Mouse (Mus musculus): Measurements from ENCODE around the gene Gm10277.

The Gm10277 gene

DNA sequence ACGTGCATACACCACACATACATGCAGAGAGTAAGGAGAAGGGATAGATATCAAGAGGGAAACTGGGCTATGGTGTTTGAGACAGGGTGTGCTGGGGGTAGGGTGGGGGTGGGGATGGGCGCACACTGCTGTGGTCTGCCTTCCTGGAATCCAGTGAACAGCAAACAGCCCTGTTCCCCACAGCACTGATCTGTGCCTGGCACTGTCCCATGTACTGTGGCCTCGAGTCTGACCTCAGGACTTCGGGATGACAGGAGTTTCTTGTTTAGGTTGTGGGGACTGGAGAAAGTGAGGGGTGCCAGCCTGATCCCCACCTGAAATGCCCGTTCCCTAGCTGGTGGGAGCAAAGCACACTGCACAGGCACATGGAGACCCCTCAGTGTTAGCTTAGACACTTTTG, at the start of gene Gm10277:
Gene Gm10277, minus strand, starts transcription at position 41 of the 400 bp plus-strand sequence.
- no peak for DNase-seq (ENCODE audit: low read depth)

DNA sequence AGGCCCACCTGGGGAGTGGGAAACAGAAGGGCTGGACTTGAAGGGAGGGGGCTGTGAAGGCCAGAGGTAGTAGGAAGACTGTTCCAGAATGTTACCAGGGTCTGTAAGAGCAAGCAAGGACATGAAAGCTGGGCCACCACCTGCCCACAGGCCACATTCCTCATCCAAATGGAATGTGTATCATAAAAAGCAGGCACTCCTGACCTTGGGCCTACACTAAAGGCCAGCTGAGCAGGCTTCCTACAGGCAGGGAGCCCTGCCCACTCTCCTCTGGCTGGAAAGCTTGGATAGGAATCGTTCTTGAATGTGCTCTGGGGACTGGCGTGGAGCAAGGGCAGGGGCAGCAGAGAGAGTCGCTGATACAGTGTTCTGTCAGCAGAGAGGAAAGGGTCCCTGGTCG, 49.2 kb upstream of the Gm10277 start:
- DNase-seq (ENCODE audit: low read depth): no peak

DNA sequence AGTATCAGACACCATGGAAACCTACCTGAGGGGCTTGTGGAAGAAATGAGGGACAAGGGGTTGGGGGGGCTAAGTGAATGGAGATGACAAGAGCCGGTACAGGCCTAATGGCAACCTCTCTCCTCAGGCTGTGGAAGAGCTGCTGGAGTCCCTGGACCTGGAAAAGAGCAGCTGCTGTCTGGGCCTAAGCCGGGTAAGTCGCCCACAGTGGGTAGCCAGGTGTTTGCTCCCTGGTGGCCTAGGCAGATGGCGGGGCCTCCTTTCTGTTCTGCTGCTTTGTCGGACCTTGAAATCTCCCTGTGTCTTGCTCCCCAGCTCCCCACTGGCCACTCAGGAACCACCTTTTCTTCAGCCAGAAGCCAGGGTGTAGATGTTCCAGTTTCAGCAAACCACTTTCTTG, 48.7 kb upstream of the Gm10277 start:
- no peak for DNase-seq (ENCODE audit: low read depth)

DNA sequence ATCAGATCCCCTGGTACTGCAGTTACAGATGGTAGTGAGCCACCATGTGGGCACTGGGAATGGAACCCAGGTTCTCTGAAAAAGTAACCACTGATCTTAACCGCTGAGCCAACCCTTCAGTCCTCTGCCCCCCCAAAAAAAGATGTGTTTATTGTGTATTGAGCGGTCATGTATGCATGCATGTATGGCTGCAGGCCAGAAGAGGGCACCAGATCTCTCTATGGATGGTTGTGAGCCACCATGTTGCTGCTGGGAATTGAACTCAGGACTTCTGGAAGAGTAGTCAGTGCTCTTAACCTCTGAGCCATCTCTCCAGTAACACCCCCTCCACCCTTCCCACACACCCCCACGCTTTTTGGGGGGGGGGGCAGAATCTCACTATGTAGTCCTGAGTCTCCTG, 47.6 kb upstream of the Gm10277 start:
- DNase-seq (ENCODE audit: low read depth): no peak

DNA sequence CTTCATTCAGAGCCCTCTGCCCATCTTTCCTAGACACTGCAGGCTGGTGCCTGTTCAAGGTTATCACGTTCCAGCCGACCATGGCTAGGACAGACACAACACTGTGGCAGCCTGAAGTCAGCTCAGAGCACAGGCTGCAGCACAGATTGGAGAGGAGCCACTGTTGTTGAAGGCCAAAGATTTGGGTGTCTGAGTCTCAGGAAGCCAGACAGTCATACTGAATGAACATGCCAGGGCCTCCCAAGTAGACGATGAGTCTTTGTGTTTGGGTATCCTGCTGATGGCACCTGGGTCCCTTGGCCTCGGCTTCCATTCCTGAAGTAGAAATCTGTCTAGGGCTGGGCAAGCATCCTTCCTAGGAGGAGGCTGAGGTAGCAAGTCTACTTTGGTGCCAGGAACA, 45.0 kb upstream of the Gm10277 start:
- no peak for DNase-seq (ENCODE audit: low read depth)

DNA sequence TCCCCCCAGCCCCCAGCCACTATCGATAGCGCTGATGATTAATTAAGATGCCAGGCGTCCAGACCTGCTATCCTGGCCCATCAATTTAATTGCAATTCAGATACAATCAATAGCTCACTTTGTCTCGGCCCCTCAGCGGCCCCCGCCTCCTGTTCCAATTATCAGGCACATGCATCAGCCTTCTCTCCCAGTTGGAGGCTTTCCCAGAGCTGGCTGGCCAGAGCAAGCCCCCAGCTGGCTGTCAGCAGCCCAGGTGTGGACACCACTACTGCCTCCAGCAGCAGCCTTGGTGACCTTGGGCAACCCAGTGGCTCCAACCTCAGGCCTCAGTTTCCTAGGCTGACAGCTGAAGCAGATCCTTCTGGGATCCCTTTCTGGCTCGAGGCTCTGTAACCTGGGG, 43.3 kb upstream of the Gm10277 start:
- no peak for DNase-seq (ENCODE audit: low read depth)

DNA sequence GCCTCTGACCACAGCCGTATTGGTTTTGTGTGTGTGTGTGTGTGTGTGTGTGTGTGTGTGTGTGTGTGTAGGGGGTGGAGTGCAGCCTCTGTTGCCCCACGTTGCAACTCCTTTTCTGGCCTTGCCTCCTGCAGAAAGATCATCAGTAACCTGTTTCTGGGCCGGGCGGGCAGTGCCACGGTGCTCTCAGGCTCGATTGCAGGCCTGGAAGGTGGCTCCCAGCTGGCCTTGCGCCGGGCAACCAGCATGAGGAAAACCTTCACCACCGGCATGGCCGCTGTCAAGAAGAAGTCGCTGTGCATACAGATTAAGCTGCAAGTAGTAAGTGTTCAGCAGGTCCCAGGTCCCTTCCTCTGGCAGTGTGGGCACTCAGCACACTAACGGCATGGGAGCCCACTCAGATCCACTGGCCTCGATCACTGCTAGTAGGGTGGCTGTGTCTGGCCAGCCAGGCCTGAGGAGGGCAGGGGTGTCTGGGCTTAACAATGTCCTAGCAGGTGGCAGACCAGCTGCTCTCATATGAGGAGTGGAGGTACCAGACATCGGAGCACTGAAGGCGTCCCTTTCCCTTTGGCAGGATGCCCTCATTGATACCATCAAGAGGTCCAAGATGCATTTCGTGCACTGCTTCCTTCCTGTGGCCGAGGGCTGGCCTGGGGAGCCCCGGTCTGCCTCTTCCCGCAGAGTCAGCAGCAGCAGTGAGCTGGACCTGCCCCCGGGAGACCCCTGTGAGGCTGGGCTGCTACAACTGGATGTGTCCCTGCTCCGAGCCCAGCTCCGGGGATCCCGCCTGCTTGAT, 41.7 kb upstream of the Gm10277 start:
- DNase-seq (ENCODE audit: low read depth): no peak

DNA sequence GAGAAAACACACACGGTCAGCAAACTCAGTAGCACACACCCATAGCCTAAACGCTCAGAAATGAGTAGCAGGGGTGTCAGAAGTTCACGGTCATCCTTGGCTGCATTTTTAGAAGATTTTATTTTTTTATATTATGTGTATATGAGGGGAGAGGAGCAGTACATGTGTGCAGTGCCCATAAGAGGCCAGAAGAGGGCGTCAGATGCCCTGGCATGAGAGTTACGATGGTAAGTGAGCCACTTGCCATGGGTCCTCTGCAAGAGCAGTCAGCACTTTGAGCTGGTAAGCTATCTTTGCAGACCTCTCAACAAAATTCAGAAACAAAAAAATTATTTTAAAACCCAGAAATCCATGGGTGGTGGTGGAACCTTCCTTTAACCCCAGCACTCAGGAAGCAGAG, 40.6 kb upstream of the Gm10277 start:
- no peak for DNase-seq (ENCODE audit: low read depth)

DNA sequence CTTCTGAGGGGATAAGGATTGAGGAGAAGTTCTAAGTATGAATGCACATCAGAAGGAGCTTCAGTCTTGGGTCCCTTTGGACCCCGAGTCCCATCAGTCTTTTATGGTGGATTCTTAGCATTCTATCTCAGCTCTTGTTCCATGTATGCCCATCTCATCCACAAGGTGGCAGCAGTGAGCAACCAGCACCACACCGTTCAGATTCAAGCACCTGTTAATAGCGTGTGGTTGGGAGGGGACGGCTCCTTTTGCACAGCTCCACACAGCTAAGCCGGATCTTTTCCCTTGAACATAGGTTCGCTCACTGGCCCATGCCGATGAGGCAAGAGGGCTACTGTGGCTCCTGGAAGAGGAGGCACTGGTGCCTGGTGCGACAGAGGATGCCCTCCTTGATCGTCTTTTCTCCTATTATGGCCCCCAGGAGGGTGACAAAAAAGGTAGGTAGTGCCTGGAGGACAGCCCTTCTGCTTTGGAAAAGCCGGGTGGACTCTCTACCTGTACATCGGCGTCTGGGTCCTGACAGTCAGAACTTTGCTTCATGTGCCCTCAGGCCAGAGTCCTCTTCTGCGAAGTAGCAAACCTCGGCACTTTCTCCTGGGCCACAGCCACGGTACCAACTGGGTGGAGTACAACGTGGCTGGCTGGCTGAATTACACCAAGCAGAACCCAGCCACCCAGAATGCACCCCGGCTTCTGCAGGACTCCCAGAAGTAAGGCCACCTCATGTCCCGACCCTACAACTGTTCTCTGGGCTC, 39.9 kb upstream of the Gm10277 start:
- peak; percentile 61 for DNase-seq (ENCODE audit: low read depth)

DNA sequence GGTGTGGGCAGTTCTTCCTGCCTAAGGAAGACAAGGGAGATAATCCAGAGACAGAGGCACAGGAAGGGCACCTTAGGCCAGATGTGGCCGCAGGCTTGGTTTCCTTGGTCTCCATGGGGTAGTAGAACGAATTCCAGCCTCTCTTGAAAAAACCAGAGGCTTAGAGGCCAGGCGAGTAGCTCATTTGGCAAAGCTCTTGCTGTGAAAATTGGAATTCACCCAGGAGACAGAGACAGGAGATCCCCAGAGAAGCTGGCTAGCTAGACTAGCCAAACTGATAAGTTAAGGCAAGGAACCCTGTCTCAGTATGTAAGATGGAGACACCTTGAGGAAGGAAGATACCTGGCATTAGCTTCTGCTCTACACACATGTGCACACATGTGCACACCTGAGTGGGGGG, 38.8 kb upstream of the Gm10277 start:
- DNase-seq (ENCODE audit: low read depth): no peak

DNA sequence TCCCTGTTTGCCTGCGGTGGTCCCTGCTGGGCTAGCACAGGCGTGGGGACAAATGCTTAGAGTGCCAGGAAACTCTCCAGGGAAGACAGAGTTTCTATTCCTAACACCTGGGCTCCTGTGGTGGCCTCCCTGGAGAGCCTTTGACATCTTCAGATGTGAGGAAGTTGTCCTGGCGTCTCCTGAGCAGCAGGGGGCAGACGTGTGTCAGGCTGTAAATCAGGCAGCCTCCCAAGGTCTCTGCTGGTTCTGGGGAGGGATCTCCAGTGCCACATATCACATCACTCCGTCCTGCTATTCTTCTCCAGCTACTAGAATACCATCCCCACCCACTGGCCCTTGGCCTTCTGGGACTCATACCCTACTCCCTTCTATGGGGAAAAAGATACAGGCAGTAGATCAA, 38.3 kb upstream of the Gm10277 start:
- peak; percentile 36 for DNase-seq (ENCODE audit: low read depth)

DNA sequence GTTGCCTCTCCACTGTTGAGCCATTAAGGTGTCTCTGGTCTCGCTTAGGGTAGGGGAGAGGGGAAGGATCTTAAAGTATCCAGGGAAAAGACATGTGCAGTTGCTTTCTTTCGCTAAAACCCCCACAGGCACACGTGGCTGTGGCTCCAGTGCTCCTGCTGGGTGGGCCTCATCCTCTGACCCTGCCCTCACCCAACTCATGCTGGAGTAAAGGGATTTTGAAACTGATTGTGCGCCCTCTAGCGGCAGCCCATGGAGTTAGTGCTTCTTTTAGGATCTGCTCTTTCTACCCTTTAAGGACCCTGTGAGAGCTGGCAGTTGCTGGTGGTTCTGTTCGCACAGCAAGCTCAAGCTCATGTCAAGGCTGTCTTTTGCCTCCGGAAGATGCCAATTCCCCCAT, 35.2 kb upstream of the Gm10277 start:
- peak; percentile 47 for DNase-seq (ENCODE audit: low read depth)

DNA sequence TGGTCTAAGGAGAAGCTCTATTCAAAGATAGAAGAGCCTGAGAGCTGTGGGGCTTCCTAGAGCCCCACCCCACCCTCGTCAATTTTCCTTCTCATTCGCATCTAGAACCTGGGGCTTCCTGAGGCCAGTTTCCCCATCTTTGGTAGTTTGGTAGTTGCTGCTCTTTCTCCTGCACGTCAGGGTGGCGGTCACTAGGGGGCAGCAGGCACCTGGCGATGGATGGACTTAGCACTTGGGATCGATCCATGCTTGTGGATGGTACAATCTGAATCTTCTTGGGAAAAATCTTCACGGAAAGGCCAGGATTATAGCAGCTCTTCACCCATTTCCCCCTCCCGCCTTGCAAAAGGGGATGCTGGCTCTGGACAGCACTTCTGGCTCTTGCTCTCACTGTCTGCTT, 34.1 kb upstream of the Gm10277 start:
- DNase-seq (ENCODE audit: low read depth): peak; percentile 37

DNA sequence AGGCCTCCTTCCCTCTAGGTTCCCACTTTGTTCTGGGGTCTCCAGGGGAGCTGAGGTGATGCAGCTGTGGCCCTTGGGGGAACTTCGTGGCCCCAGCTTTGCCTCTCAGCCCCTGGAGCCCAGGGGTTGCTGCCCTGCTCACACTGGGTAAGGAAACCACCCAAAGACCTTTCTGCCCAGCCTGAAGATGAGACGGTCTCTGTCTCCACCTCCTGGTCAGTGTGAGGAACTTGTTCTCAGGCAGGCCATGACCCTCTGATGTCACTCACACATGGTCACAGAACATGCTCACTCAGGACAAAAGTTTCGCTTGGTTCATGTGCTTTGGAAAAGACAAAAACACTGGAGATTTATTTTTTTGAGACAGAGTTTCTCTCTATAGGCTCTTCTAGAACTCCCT, 28.5 kb upstream of the Gm10277 start:
- DNase-seq (ENCODE audit: low read depth): peak; percentile 60

DNA sequence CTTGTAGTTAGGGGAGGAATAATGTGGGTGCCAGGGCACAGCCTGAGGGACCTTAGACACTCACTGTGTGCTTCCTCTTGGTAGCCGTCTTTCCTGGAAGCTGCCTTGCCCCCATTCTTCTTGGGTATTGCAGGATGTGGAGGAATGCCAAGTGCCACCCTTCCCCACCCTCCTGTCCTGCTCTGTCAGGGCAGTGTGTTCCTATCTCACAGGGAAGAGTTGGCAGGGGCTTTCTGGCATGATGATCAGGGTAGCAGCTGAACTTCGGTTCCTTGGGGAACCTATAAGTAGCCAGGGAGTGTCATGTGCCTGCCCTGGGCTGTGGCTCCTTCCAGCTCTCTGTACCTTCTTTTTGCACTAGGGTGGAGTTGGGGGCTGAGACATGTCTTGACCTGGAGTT, 26.4 kb upstream of the Gm10277 start:
- no peak for DNase-seq (ENCODE audit: low read depth)

DNA sequence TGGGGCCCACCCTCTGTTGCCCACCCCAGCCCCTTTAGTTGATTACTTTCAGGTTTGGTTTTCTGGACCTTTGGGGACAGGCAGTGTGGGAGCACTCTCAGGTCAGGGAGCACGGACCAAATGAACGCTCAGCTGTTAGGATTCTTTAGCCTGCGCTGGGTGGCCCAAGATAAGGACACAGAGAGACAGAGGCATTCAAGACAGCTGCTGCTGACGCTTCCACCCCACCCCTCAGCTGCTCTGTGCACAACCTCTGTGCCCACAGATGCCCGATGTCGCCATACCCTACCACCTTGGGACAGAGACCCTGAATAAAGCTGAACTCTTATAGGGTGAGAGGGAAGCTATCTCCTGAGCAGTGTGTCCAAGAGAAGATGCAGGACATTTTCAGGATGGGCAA, 22.5 kb upstream of the Gm10277 start:
- no peak for DNase-seq (ENCODE audit: low read depth)

DNA sequence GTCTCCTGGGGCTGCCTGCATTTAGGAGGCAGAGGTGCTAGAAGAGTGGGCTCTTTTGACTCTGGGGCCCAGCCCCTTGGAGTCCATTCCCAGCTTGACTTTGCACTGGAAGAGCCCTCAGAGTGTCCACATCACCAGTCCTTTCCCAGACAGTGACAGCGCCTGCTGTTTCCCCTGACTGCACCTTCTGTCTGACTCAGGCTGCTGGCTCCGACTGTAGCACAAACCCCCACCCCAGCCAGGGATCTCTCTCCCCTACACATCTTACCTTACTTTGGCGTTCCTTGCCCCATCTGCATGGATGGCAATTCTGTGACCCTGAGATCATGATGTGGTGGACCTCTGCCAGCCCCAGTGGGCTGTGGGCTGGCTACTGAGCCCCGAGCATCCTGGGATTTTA, 21.7 kb upstream of the Gm10277 start:
- DNase-seq (ENCODE audit: low read depth): no peak

DNA sequence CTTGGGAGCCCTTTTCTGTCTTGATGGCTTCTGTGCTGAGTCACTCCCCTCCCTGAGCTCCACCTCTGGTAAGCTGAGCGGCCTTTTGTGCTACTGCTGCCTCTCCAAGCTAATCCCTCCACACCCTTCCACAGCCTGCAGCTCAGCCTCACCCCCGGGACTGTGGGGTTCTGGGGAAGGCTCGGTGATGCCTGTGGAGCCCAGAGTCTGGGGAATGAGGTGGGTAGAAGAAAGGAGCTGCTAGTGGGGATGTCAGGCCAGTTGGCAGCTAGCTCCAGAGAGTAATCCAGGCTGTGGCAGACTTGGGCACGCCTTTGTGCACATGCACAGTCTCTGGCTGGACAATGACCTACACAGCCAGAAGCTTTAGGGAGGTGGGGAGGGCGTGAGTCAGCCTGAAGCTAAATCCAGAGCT, 20.5 kb upstream of the Gm10277 start:
- no peak for DNase-seq (ENCODE audit: low read depth)

DNA sequence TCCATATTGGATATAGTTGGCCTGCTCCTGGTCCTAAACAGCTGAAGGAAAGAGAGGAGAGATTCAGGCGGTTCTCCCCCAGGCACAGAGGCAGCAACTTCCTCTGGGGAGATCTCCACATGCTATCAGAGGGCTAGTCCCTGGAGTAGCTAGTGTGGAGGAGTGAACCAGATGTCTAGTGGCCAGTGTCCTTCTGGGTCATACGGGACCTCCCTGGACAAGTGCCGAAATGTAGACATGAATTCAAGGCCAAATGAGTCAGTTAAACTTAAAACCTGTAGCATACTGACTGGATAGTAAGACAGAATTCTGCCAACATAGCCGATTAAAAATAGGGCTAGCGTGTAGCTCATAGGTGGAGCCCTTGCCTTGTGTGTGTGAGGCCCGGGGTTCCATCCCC, 19.3 kb upstream of the Gm10277 start:
- DNase-seq (ENCODE audit: low read depth): no peak

DNA sequence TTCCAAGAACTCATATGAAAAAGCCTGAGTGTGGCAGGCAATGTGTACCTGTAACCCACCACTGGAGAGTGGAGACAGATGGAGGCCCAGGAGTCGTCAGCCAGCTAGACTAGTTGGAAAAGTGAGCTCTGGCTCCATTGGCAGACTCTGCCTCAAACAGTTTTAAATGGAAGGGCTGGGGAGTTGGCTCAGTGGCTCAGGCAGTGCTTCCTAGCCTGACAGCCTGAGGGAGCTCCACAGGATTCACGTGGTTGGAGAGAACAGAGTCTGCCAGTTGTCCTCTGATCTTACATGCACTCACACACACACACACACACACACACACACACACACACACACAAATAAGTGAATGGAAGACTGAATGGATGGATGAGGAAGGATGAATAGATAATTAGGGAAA, 18.7 kb upstream of the Gm10277 start:
- DNase-seq (ENCODE audit: low read depth): no peak

DNA sequence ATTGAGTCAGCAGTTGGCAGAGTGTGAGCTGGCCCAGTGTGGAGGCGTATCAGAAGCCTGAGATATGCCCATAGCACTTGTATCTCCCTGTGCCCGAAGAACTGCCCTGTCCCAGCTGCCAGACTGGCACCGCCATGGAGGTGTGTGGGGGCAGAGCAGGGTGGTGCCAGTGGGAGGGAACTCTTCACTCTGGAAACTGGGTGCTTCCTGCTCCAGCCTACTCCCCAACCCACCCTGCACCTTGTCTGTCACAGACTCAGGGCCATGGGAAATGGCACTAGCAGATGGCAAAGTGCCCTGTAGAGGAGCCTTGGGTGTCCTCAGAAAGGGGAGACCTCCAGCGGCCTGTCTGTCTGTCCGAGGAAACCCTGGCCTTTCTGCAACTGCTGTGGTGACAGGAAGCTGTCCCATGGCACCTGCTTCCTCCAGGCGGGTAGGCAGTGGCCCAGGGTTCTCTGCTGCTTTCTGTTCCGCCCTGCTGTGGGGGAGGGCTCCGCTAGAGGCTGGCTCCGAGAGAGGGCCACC, 14.9 kb upstream of the Gm10277 start:
- no peak for DNase-seq (ENCODE audit: low read depth)

DNA sequence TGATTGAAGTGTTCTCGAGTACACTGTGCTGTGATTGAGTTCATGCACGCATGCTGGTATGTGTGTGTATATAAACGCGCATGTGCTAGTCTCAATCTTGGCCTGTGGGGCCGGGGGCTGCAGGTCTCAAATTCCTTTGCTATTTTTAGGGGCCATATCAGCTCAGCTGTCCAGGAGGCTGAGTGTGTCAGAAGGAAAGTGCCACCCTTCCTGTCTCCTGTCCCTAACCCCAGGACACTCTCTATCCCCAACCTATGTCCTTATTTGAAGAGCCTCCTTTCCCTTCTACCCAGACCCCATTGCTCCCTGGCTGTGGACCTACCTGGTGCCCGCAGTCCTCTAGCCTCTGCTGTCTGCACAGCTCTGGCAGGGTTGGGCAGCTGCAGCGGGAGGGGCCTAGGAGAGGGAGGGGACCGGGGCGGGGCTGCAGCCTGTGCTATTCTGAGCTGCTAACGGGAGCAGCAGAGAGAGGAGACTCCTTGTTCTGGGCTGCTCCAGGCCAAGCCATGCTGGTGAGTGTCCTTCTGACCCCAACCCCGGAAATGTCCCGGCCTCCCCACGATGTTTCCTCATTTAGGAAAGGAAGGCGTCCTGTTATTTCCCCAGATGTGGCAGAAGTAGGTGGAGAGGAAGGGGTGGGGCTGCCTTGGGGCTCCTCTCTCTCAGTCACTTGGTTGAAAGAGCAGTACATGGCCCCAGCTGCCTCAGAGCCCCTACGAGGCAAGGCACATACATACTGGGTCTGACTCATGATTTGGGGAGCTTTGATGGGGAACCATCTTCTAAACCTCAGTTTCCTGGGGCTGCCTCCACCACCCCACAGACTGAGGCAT, 13.5 kb upstream of the Gm10277 start:
- no peak for DNase-seq (ENCODE audit: low read depth)

DNA sequence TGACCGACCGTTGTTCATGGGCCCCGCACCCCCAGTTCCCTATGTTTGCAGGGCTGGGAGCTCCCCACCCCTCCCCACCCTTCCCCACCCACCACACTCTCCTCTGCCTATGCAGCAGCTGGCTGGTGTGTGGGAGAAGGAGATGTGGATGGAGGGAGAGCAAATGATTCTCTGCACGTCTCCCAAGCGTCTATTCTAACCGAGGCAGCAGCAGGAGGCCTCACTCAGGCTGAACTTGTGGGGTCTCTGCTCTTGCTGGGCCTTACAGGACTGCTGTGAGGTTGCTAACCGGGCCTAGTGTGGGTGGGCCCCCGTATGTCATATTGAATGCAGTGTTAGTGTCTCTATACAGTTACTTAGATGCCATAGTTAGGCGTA, 12.9 kb upstream of the Gm10277 start:
- DNase-seq (ENCODE audit: low read depth): no peak

All from c-Kit-positive CD71-positive TER-119-negative erythroid progenitor cells, embryonic 14.5 days (primary cell).